Mouse (Mus musculus): ENCODE measurements around the gene Adamts12.

DNA sequence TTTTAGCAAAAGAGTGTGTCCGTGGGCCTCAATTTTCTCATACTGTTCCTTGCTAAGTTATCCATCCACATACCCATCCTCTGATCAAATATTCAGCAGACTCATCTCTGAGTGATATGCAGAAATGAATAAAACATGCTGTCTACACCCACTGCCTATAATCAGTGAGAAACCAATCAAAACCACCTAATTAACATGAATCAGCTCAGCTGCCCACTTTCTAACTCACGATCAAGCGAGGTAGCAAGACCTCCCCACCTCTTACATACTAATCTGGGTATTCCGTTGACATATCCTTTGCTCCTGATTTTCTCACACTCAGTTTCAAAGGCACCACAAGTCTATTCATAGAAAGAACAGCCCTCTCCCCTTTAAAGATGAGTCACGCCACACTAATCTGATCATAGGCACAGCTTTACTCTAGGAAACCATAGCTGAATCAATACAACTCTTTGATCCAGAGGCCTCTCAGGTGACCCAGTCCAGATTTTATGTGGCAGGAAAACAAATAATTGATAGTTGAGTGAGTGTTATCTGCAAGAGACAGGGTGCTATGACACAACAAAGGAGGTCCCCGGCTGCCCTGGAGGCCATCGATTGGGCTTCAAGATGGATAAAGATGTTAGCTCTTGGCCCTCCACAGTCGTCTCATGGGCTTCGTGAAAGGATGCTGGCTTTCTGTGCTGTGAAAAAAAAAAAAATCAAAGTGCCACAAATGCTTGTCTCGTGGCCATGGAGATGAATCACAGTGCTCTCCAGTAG lies 10.7 kb upstream of the Adamts12 start:
- TF ChIP-seq CTCF (IDR thresholded peaks at IDR 0.05 in 2 of 3, conservative IDR thresholded peaks at IDR 0.05 in 1 of 3; ENCODE audit: control insufficient read depth in 1 of 3, insufficient read depth in 1 of 3, low read depth in 2 of 3, low read length in 3 of 3, poor library complexity in 1 of 3, severe bottlenecking in 1 of 3): no peak
- no peak for TF ChIP-seq POLR2A (IDR thresholded peaks at IDR 0.05; ENCODE audit: control insufficient read depth in 1 of 2, insufficient read depth in 1 of 2, low read depth in 1 of 2, low read length in 2 of 2, poor library complexity in 1 of 2)
- TF ChIP-seq ELF1 (IDR thresholded peaks at IDR 0.05; ENCODE audit: low read depth, low read length): no peak
- no peak for TF ChIP-seq RAD21 (IDR thresholded peaks at IDR 0.05; ENCODE audit: low read depth, low read length)
- no peak for TF ChIP-seq BHLHE40 (IDR thresholded peaks at IDR 0.05; ENCODE audit: borderline replicate concordance, low read depth, low read length)
- TF ChIP-seq CHD2 (IDR thresholded peaks at IDR 0.05; ENCODE audit: low read length): no peak

All from MEL (cell line).